Mouse (Mus musculus): ENCODE measurements at regions not wholly inside any gene's neighbourhood (a gene's known extent, or its start where the extent isn't known, plus 50 kb on each side); places are given as distances from the start of the nearest gene placed in this dataset.

DNA sequence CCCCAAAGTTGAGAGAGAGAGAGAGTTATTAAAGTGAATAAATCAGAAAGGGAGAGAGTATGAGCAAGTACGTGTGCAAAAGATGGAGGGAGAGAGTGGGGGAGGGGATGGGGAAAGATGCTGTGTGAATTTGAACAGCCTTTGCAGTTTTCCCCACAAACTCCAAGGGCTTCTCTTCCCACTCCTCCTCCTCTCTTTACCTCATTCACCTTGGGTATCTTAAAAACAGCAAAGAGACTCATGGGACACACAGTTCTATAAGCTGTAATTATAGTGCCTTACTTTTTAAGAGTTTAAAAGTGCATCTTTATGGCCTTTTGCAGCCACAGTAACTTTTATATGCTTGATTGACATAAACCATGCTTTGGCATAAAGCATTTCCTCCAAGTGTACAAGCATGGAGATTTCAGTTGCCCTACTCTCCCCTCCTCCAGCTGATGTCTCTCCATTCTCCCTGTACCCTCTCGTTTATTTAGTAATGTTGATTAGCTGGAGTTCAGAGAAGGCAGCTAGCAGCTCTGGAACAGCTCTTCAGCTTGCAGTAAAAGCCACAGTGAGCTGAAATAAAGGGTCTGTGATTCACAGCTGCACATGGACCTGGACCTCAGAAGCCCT lies 156.7 kb downstream of the Tbx18 start:
- no peak for TF ChIP-seq GATA1 (IDR thresholded peaks at IDR 0.05; ENCODE audit: borderline replicate concordance, low read length)
- no peak for TF ChIP-seq FLI1 (IDR thresholded peaks at IDR 0.05; ENCODE audit: low read length)
